Mouse (Mus musculus) brain, embryonic 14.5 days (tissue): Measurements from ENCODE around the gene Bbs12.

Source experiments
- CTCF ChIP-seq: fragments of 200-500 bp; IDR thresholded peaks from 2 replicates; pipeline ENCODE4 v1.5.1; 2012; ENCODE audit warnings: inconsistent platforms, mild to moderate bottlenecking, moderate library complexity, borderline replicate concordance; ENCODE audit not compliant: insufficient read depth, insufficient read length; ENCODE audit errors: extremely low read depth
- POLR2A ChIP-seq: fragments of 200-500 bp; IDR thresholded peaks from 2 replicates; pipeline ENCODE4 v1.6.1; 2012; ENCODE audit warnings: mild to moderate bottlenecking, inconsistent platforms, borderline replicate concordance; ENCODE audit not compliant: poor library complexity, insufficient read depth, insufficient read length, severe bottlenecking; ENCODE audit errors: extremely low read depth

DNA sequence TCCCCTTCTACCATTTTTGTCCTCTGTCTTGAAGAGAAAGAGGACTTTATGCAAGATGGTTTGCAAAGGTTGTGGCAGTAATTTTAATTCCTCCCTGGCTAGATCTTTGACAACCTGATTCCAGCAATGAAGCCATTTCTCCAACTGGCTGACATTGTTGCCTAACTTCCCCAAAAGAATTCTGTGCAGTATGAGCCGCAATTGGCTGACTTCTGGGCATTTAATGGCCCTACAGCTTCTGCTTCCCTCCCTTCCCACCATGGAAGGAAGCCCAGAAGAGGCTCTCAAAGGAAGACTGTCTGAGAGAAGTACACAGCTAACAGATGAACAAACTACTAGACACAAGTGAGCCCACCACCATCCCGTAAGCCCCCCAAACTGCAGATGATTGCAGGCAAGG is 23.1 kb upstream of the Bbs12 start:
- no peak for TF ChIP-seq CTCF
- TF ChIP-seq POLR2A: no peak
